Mouse (Mus musculus): ENCODE measurements at regions not wholly inside any gene's neighbourhood (a gene's known extent, or its start where the extent isn't known, plus 50 kb on each side); places are given as distances from the start of the nearest gene placed in this dataset.

GRCm38 (mm10) chr11:18041589-18041988 lies 87.9 kb upstream of the Etaa1 start:
- Histone ChIP-seq H3K4me1 (replicated peaks) (no peaks in the 10 kb centered on the region), H3K27ac (no peak overlapping the region), H3K9ac (no peak overlapping the region), H3K4me2 (no peak overlapping the region), H3K36me3 (no peaks in the 10 kb centered on the region), H3K27me3 (no peaks in the 10 kb centered on the region), H3K9me3 (replicated peaks) (no peaks in the 10 kb centered on the region), H3K4me3 (replicated peaks) (no peak overlapping the region)
- WGBS (ENCODE audit: insufficient replicate concordance), result 63% methylated on average over 1 of the region's 1 CpGs
- ATAC-seq (ENCODE audit: low read depth), result no peak
- no peak for DNase-seq

GRCm38 (mm10) chr11:18031049-18031448 lies 77.4 kb upstream of the Etaa1 start:
- 52% methylated on average over 4 of the region's 4 CpGs for WGBS (ENCODE audit: insufficient replicate concordance)
- no peak for ATAC-seq (ENCODE audit: low read depth)
- H3K27ac ChIP-seq, result no peak overlapping the region
- DNase-seq, result no peak
- H3K36me3 ChIP-seq, result no peaks in the 10 kb centered on the region
- no peak overlapping the region for H3K9ac ChIP-seq
- H3K4me2 ChIP-seq, result no peak overlapping the region
- H3K4me1 ChIP-seq (replicated peaks), result no peaks in the 10 kb centered on the region
- H3K4me3 ChIP-seq (replicated peaks), result no peak overlapping the region
- H3K9me3 ChIP-seq (replicated peaks), result no peaks in the 10 kb centered on the region
- no peaks in the 10 kb centered on the region for H3K27me3 ChIP-seq

- Histone ChIP-seq H3K4me3 (replicated peaks) (no peak overlapping the region), H3K27me3 (no peaks in the 10 kb centered on the region), H3K27ac (no peak overlapping the region), H3K9ac (no peak overlapping the region), H3K9me3 (replicated peaks) (no peaks in the 10 kb centered on the region), H3K36me3 (no peaks in the 10 kb centered on the region), H3K4me2 (no peak overlapping the region), H3K4me1 (replicated peaks) (no peaks in the 10 kb centered on the region)
- 65% methylated on average over 4 of the region's 4 CpGs for WGBS (ENCODE audit: insufficient replicate concordance)
- ATAC-seq (ENCODE audit: low read depth) (no peak), DNase-seq (no peak)
These were observed 68.4 kb upstream of the Etaa1 start for GRCm38 (mm10) chr11:18022065-18022464.

GRCm38 (mm10) chr11:18015239-18015638 lies 61.6 kb upstream of the Etaa1 start:
- no peak for ATAC-seq (ENCODE audit: low read depth)
- no peaks in the 10 kb centered on the region for H3K36me3 ChIP-seq
- H3K4me2 ChIP-seq, result no peak overlapping the region
- WGBS (ENCODE audit: insufficient replicate concordance), result 35% methylated on average over 4 of the region's 4 CpGs
- no peaks in the 10 kb centered on the region for H3K9me3 ChIP-seq (replicated peaks)
- H3K27me3 ChIP-seq, result no peaks in the 10 kb centered on the region
- no peaks in the 10 kb centered on the region for H3K4me1 ChIP-seq (replicated peaks)
- no peak for DNase-seq
- H3K27ac ChIP-seq, result no peak overlapping the region
- H3K4me3 ChIP-seq (replicated peaks), result no peak overlapping the region
- no peak overlapping the region for H3K9ac ChIP-seq

GRCm38 (mm10) chr11:18014610-18015009 lies 60.9 kb upstream of the Etaa1 start:
- no peak for DNase-seq
- H3K9me3 ChIP-seq (replicated peaks), result no peaks in the 10 kb centered on the region
- WGBS (ENCODE audit: insufficient replicate concordance), result 30% methylated on average over 9 of the region's 9 CpGs
- H3K4me1 ChIP-seq (replicated peaks), result no peaks in the 10 kb centered on the region
- H3K27me3 ChIP-seq, result no peaks in the 10 kb centered on the region
- no peak overlapping the region for H3K4me2 ChIP-seq
- H3K36me3 ChIP-seq, result no peaks in the 10 kb centered on the region
- no peak overlapping the region for H3K9ac ChIP-seq
- no peak for ATAC-seq (ENCODE audit: low read depth)
- no peak overlapping the region for H3K27ac ChIP-seq
- no peak overlapping the region for H3K4me3 ChIP-seq (replicated peaks)

- no peak overlapping the region for H3K27ac ChIP-seq
- no peak overlapping the region for H3K4me3 ChIP-seq (replicated peaks)
- no peak overlapping the region for H3K9ac ChIP-seq
- no peaks in the 10 kb centered on the region for H3K9me3 ChIP-seq (replicated peaks)
- WGBS (ENCODE audit: insufficient replicate concordance), result 52% methylated on average over 5 of the region's 5 CpGs
- DNase-seq (no peak), ATAC-seq (ENCODE audit: low read depth) (no peak)
- no peaks in the 10 kb centered on the region for H3K27me3 ChIP-seq
- no peak overlapping the region for H3K4me2 ChIP-seq
- H3K36me3 ChIP-seq, result no peaks in the 10 kb centered on the region
- no peaks in the 10 kb centered on the region for H3K4me1 ChIP-seq (replicated peaks)
These were observed 58.4 kb upstream of the Etaa1 start for GRCm38 (mm10) chr11:18012085-18012484.

- WGBS (ENCODE audit: insufficient replicate concordance), result 13% methylated on average over 13 of the region's 13 CpGs
- no peak for ATAC-seq (ENCODE audit: low read depth)
- no peak for DNase-seq
These were observed 57.5 kb upstream of the Etaa1 start for GRCm38 (mm10) chr11:18011101-18011733.

GRCm38 (mm10) chr11:18008140-18008539 lies 54.5 kb upstream of the Etaa1 start:
- WGBS (ENCODE audit: insufficient replicate concordance), result 53% methylated on average over 6 of the region's 6 CpGs
- no peaks in the 10 kb centered on the region for H3K27me3 ChIP-seq
- no peak overlapping the region for H3K4me3 ChIP-seq (replicated peaks)
- no peaks in the 10 kb centered on the region for H3K9me3 ChIP-seq (replicated peaks)
- H3K27ac ChIP-seq, result no peak overlapping the region
- H3K4me1 ChIP-seq (replicated peaks), result no peaks in the 10 kb centered on the region
- ATAC-seq (ENCODE audit: low read depth), result no peak
- no peak overlapping the region for H3K4me2 ChIP-seq
- H3K36me3 ChIP-seq, result no peaks in the 10 kb centered on the region
- H3K9ac ChIP-seq, result no peak overlapping the region
- DNase-seq, result no peak

More at GRCm38 (mm10) chr11:18011101-18011733, 57.5 kb upstream of the Etaa1 start:
- no peak overlapping the region for H3K27ac ChIP-seq
- no peak overlapping the region for H3K4me2 ChIP-seq
- H3K9ac ChIP-seq, result no peak overlapping the region
- no peaks in the 10 kb centered on the region for H3K4me1 ChIP-seq (replicated peaks)
- no peaks in the 10 kb centered on the region for H3K9me3 ChIP-seq (replicated peaks)
- H3K4me3 ChIP-seq (replicated peaks), result no peak overlapping the region
- H3K27me3 ChIP-seq, result no peaks in the 10 kb centered on the region
- no peaks in the 10 kb centered on the region for H3K36me3 ChIP-seq

Measured in liver, embryonic 13.5 days (tissue).